Mouse (Mus musculus) CD4-positive helper T cell, adult 2 months (primary cell): ENCODE results near the gene Lrrc10.
A peak's percentile ranks its signal among the peaks of the same experiment; 100 is the strongest.
"Not testable (repeated sequence)": the region's sequence is repeated elsewhere in the genome, so short reads cannot be mapped to it uniquely, and the experiment has no call there.

Source experiments
- DNase-seq: peaks from one replicate; pipeline ENCODE4 v3.0.0-alpha.2; 2012; ENCODE audit warnings: low read depth, missing footprints, low spot score

Lrrc10 gene

GRCm38 (mm10) chr10:117045175-117046056 lies at the start of gene Lrrc10:
Gene Lrrc10, plus strand, starts transcription at chr10:117045341.
- DNase-seq, result no peak

- DNase-seq, result no peak
Observed at GRCm38 (mm10) chr10:116995584-116996235, 49.4 kb upstream of the Lrrc10 start.

DNA sequence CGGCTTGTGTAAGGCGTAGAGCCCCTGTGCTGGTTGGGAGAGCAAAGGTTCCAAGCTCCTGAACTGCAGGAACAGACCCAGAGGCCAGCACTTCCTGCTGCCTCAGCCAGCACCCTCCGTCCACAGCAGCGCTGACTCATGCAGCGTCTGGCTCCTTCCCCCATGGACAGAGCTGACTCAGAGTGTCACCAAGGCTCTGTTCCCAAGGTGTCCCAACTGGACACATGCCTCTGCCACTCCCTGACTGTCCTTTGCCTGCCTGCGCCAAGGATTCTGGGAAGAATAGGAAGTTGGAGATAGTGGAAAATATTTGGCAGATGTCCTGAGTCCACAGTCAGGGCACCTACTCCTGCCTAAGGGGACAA lies 48.9 kb upstream of the Lrrc10 start:
- DNase-seq, result no peak

- no peak for DNase-seq
Observed at GRCm38 (mm10) chr10:116998716-116999455, 46.3 kb upstream of the Lrrc10 start.

GRCm38 (mm10) chr10:117000975-117001374 lies 44.2 kb upstream of the Lrrc10 start:
- DNase-seq, result no peak

GRCm38 (mm10) chr10:117004695-117005094 lies 40.4 kb upstream of the Lrrc10 start:
- no peak for DNase-seq

DNA sequence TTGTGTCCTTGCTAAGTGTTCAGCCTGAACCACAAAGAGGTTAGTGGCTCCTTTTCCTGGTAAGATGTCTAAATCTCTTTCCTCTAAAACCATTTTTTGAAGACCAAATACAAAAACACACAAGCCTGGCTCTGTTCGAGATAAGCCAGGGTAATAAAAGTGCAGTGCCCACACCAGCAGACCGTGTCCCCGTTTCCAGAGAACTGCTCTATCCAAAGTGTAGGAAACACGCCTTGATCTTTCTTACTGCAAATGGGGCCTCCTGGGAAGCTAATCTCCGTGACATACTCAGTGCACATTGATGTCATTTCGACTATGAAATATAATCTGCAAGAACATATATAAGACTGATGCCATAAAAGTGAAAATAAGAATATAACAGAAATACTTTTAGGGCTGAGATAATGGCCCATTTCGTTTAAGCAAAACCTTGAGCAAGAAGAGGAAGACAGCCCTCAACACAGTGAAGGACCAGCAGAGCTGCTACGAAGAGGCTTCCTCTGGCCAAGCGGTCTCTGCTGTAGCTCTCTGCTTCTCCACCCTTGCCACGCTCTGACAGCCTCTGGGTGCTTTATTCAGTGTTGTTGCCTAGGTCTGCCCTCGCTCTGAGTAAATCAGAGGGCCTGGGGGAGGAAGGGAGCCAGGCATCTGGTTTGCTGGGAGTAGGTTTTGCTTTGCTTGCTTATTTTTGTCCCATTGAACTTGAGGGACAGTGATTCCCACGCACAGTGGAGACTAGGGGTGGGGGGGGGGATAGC lies 39.3 kb upstream of the Lrrc10 start:
- DNase-seq, result no peak

GRCm38 (mm10) chr10:117009691-117010090 lies 35.5 kb upstream of the Lrrc10 start:
- DNase-seq, result no peak

GRCm38 (mm10) chr10:117011047-117011446 lies 34.1 kb upstream of the Lrrc10 start:
- DNase-seq, result no peak

DNA sequence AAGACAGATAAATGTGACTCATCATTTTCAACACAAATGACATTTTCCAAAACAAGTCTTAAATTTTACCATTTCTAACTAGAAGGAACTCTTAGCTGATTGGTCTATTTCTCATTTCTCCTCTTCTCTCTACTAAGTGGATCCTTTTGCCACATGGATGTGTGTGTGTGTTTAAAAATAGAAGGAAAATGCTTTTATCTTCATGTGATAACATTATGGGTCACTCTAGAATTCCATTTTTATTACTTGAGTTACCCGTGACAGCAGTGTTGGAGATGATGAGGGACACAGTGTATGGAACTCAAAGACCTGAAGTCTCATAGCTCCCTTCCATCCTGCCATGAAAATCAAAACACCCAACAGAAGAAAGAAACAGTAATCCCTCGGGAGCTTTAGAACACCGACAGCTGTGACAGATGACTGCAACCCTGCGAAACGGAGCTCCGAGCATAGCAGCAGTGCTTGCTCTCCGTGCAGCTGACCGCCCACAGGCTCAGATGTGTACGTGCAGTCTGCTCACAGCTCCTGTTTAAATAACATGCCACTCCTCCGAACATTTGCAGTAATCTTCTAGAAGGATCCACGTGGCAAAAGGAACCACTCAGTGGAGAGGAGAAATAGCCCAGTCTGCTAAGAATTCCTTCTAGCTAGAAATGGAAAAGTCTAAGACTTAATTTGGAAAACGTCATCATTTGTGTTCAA lies 31.3 kb upstream of the Lrrc10 start:
- no peak for DNase-seq

DNA sequence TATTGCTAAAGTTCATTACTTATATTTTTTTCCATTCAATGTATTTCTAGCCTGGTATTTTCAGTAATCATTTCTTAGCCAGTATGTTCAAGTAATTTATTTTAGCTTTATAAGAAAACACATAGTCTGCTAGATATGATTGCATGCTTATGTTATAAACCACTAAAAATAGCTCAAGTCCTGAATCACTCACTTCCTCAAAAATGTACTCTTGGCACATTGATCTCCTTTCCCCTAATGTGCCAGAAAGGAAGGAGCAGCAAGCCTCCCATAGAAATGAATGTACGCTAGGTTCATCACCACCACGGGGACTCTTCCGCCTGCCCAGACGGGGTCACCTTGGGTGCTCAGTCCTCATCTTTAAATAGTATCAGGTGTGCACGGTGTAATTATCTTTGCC lies 30.6 kb upstream of the Lrrc10 start:
- DNase-seq, result no peak

GRCm38 (mm10) chr10:117018281-117018840 lies 26.8 kb upstream of the Lrrc10 start:
- no peak for DNase-seq

DNA sequence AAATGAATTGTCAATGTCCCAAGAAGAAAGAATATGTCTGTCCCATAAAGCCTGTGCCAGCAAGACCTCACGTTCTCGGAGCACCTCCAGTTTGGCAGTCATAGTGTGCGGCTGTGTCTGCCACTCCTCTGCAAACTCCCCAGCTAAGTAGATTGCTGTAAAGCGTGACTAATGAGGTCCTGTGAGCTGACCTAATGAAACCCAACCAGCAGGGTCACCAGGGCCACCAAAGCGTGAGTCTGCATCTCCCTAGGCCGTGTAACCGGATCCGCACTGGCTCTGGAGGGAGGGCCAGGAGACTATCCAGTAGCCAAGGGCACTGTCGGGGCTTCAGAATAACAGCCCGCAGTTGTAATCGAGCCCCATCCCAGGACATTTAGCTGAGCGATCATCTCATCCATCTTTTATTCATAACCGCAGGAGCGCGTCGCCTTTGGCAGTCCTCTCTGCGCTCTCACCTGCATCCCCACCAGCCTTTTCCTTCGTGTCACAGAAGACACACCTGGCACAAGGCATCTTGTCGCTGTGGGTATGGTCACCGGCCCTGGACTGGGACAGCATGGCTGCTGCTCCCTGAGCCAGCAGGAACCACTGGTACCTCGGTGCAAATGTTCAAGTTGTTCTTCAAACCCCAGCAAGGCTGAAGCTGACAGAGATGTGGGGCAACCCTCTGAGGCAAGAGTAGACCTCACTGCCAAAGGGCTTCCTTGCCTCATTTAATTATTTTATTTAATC lies 24.0 kb upstream of the Lrrc10 start:
- DNase-seq, result no peak

DNA sequence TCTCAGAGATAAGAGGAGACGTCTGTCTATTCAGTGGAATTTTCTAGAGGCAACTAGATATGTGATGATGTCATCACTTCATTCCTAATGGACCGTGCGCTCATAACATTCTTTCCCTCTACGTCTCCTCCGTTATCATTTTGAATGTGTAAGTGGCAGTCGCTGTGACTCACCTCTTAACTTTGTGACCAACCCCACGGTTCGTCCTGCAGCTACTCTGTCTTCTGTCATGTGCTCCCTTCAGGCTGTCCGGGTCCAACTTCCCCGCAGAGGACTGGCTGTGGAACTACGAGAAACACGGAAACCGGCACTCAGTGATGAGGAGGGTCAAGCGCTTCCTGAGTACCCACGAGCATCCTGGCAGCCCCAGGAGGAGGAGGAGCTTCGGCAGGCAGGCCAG lies 21.4 kb upstream of the Lrrc10 start:
- no peak for DNase-seq

GRCm38 (mm10) chr10:117025776-117026175 lies 19.4 kb upstream of the Lrrc10 start:
- not testable (repeated sequence) for DNase-seq

DNA sequence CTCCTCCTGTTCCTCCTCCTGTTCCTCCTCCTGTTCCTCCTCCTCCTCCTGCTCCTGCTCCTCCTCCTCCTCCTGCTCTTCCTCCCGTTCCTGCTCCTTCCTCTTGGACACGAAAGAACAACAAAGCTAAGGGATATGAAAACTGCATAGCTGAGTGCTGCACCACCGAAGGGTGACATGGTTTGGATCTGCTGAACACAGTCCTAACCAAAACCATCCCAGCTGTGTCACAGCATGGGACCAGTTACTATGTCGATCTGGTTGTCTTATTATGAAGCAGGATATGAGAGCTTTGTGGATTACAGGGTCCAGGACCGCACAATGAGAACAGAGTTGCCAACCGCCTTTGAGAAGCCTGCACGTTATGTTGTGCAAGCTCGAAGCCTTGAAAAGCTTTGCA lies 19.0 kb upstream of the Lrrc10 start:
- peak; percentile 11 for DNase-seq

GRCm38 (mm10) chr10:117031160-117031559 lies 14.0 kb upstream of the Lrrc10 start:
- no peak for DNase-seq

GRCm38 (mm10) chr10:117033785-117034184 lies 11.4 kb upstream of the Lrrc10 start:
- peak; percentile 74 for DNase-seq

- DNase-seq, result no peak
Observed at GRCm38 (mm10) chr10:117040355-117040754, 4.8 kb upstream of the Lrrc10 start.

GRCm38 (mm10) chr10:117042295-117042694 lies 2.8 kb upstream of the Lrrc10 start:
- DNase-seq, result no peak
